Mouse (Mus musculus): ENCODE measurements around the gene Tead1. TPM values are rescaled to one million over a fixed set of nuclear protein-coding genes. Genes with fewer than 3 reads are reported as not detected.

The Tead1 gene
- polyA plus RNA-seq, 1 experiment from 2014 or later = 14.9 TPM

DNA sequence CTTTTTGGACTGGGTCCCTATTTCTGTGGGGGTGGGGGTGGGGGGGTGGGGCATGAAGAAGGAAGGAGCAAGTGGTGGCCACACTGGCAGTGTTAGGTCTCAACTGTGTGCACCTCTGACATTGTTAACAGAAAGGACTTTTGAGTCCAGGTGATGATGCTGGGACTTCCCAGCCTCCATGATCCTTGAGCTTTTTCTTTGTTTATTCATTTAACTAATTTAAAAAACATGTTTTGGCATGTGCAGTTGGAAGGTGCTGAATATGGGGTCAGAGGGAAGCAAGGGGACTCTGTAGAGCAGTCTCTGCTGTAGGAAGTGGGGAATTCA, 149.5 kb downstream of the Tead1 start:
- peak overlapping the region; percentile 83 for H3K27ac ChIP-seq

DNA sequence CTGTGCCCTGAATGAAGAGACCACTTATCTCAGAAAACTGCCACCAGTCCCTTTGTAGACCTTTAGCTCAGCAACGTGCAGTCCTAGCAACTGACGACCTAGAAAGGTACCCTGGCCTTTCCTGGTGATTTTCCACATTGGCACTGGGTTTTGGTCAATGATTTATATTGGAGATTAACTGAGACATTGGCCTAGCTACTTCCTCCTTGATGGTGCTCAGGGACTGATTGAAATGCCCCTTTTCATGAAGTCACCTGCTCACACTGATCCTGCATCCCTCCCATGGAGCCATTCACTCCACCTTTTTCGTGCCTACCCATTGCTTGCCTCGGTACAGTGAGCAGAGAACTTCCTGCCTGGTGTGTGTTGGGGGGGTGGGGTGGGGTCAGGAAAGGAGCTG, 151.8 kb downstream of the Tead1 start:
- peak; percentile 65 for ATAC-seq (replicated peaks; ENCODE audit: low FRiP score, low read depth)
- peak overlapping the region; percentile 75 for H3K27ac ChIP-seq
- 57% methylated on average over 4 of the region's 4 CpGs for WGBS

More for the DNA sequence above, 149.5 kb downstream of the Tead1 start:
- peaks cover 48% of the 10 kb centered on the region for H3K4me1 ChIP-seq (replicated peaks; ENCODE audit: insufficient read depth, low read length)
- H3K27me3 ChIP-seq (ENCODE audit: insufficient read depth, low read length) = no peaks in the 10 kb centered on the region
- no peaks in the 10 kb centered on the region for H3K9me3 ChIP-seq (replicated peaks; ENCODE audit: low read length)
- ATAC-seq (replicated peaks; ENCODE audit: low FRiP score, low read depth) (peak; percentile 16; the same call in 1 of the 2 replicates), DNase-seq (ENCODE audit: low spot score) (no peak)
- H3K36me3 ChIP-seq (ENCODE audit: insufficient read depth, low read length) = no peaks in the 10 kb centered on the region
- no peak overlapping the region for H3K9ac ChIP-seq (ENCODE audit: low read depth, low read length)
- no peak for TF ChIP-seq CTCF (IDR thresholded peaks at IDR 0.05; ENCODE audit: low read depth)
- no peak overlapping the region for H3K4me2 ChIP-seq (ENCODE audit: low read length)
- no peak overlapping the region for H3K4me3 ChIP-seq (replicated peaks; ENCODE audit: low read depth, low read length)

DNA sequence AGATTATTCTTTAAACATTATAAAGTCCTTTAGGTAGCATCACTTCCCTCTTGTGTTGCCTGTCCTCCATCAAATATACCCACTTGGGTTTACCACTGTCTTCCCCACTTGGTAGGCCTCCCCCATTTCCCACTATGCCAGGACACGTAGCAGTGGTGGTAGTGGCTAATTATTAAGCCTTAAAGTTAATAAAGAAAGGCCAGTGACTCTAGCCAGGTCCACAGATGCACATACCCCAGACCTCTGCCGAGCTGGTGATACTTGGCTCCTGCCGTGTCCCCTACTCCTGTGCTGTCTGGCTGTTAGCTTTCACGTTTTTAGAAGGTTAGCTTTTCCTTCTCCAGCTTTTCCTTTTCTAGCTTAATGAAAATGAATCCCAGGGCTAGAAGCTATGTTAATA, 152.3 kb downstream of the Tead1 start:
- peaks cover 33% of the 10 kb centered on the region for H3K4me1 ChIP-seq (replicated peaks; ENCODE audit: insufficient read depth, low read length)
- H3K9ac ChIP-seq (ENCODE audit: low read depth, low read length) = no peak overlapping the region
- peak overlapping the region; percentile 2; the same call in 1 of the 2 replicates for H3K4me2 ChIP-seq (ENCODE audit: low read length)
- TF ChIP-seq CTCF (IDR thresholded peaks at IDR 0.05; ENCODE audit: low read depth) = no peak
- no peaks in the 10 kb centered on the region for H3K27me3 ChIP-seq (ENCODE audit: insufficient read depth, low read length)
- peak overlapping the region; percentile 75 for H3K27ac ChIP-seq
- DNase-seq (ENCODE audit: low spot score) (no peak), ATAC-seq (replicated peaks; ENCODE audit: low FRiP score, low read depth) (peak; percentile 83)
- H3K4me3 ChIP-seq (replicated peaks; ENCODE audit: low read depth, low read length) = no peak overlapping the region
- no peaks in the 10 kb centered on the region for H3K36me3 ChIP-seq (ENCODE audit: insufficient read depth, low read length)
- no peaks in the 10 kb centered on the region for H3K9me3 ChIP-seq (replicated peaks; ENCODE audit: low read length)
- 47% methylated on average over 4 of the region's 4 CpGs for WGBS

More for the DNA sequence above, 151.8 kb downstream of the Tead1 start:
- no peaks in the 10 kb centered on the region for H3K9me3 ChIP-seq (replicated peaks; ENCODE audit: low read length)
- H3K4me2 ChIP-seq (ENCODE audit: low read length) = no peak overlapping the region
- no peak overlapping the region for H3K9ac ChIP-seq (ENCODE audit: low read depth, low read length)
- no peak for TF ChIP-seq CTCF (IDR thresholded peaks at IDR 0.05; ENCODE audit: low read depth)
- no peak for DNase-seq (ENCODE audit: low spot score)
- peaks cover 38% of the 10 kb centered on the region for H3K4me1 ChIP-seq (replicated peaks; ENCODE audit: insufficient read depth, low read length)
- H3K36me3 ChIP-seq (ENCODE audit: insufficient read depth, low read length) = no peaks in the 10 kb centered on the region
- H3K27me3 ChIP-seq (ENCODE audit: insufficient read depth, low read length) = no peaks in the 10 kb centered on the region
- no peak overlapping the region for H3K4me3 ChIP-seq (replicated peaks; ENCODE audit: low read depth, low read length)

DNA sequence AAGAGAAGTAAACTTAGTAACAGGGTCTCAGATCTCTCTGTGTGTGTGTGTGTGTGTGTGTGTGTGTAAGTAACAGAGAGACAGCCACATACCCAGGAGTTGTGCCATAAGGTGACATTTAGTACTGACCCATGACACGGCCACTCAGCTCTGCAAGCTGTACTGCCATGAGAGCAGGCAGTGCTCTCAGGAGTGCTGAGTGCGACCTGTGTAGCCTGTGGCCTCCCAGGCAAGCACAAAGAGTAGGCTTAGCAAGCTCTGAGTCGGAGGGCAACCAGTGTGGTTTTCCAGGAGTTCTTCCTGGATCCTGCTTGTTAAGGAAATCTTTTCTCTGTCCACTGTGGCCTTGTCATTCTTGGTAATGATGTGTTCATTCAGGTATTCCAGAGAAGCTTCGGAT, 154.0 kb downstream of the Tead1 start:
- WGBS = 60% methylated on average over 4 of the region's 4 CpGs
- Histone ChIP-seq H3K36me3 (ENCODE audit: insufficient read depth, low read length) (no peaks in the 10 kb centered on the region), H3K9me3 (replicated peaks; ENCODE audit: low read length) (no peaks in the 10 kb centered on the region), H3K27me3 (ENCODE audit: insufficient read depth, low read length) (no peaks in the 10 kb centered on the region), H3K4me2 (ENCODE audit: low read length) (no peak overlapping the region), H3K27ac (peak overlapping the region; percentile 75), H3K4me3 (replicated peaks; ENCODE audit: low read depth, low read length) (no peak overlapping the region), H3K4me1 (replicated peaks; ENCODE audit: insufficient read depth, low read length) (peaks cover 17% of the 10 kb centered on the region; the same call in 1 of the 2 replicates), H3K9ac (ENCODE audit: low read depth, low read length) (no peak overlapping the region)
- DNase-seq (ENCODE audit: low spot score) (no peak), ATAC-seq (replicated peaks; ENCODE audit: low FRiP score, low read depth) (no peak)
- TF ChIP-seq CTCF (IDR thresholded peaks at IDR 0.05; ENCODE audit: low read depth) = no peak

DNA sequence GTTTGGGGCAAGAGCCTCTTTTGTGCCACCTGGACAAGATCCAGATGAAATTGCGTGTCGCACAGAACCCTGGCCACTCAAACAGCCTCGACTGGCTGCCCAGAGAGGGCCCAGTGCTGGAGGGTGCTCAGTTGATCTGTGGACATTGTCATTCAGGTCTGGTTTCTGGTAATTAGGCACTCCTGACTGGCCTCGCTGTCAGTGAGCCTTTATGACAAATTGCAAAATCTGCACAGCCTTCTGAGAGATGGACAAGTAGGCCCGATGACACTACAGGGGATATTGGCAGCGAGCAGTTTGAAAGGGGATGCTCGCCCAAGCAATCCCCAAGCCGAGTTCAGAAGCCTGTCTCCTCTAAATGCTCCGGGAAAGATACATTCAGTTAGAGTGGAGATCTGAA, 157.0 kb downstream of the Tead1 start:
- Histone ChIP-seq H3K27ac (no peak overlapping the region), H3K9me3 (replicated peaks; ENCODE audit: low read length) (no peaks in the 10 kb centered on the region), H3K4me3 (replicated peaks; ENCODE audit: low read depth, low read length) (no peak overlapping the region), H3K36me3 (ENCODE audit: insufficient read depth, low read length) (0 out of 2 replicates have a peak, but pooled peaks cover 6% of the 10 kb centered on the region), H3K4me2 (ENCODE audit: low read length) (no peak overlapping the region), H3K9ac (ENCODE audit: low read depth, low read length) (no peak overlapping the region), H3K4me1 (replicated peaks; ENCODE audit: insufficient read depth, low read length) (peaks cover 15% of the 10 kb centered on the region; the same call in 1 of the 2 replicates), H3K27me3 (ENCODE audit: insufficient read depth, low read length) (no peaks in the 10 kb centered on the region)
- no peak for TF ChIP-seq CTCF (IDR thresholded peaks at IDR 0.05; ENCODE audit: low read depth)
- ATAC-seq (replicated peaks; ENCODE audit: low FRiP score, low read depth) = no peak
- DNase-seq (ENCODE audit: low spot score) = no peak
- WGBS = 87% methylated on average over 9 of the region's 9 CpGs

DNA sequence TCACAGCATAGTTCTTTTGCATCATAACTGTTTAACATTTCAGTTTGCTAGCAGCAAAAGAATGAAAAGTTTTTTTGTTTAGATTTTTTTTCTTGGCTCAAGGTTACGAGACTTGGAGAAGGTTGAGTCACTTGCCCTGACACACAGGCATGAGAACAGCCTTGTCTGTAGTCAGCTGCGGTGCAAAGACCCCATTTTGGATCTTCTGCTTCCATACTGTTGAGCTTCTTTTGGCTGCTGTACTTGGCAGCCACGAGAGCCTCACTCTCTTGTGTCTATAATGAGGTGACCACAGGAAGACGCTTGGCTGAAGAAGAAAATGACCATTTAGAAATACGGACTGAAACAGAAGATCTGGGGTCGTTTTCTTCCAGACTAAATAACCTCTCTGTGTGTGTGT, 159.0 kb downstream of the Tead1 start:
- no peak for TF ChIP-seq CTCF (IDR thresholded peaks at IDR 0.05; ENCODE audit: low read depth)
- Histone ChIP-seq H3K36me3 (ENCODE audit: insufficient read depth, low read length) (0 out of 2 replicates have a peak, but pooled peaks cover 6% of the 10 kb centered on the region), H3K4me2 (ENCODE audit: low read length) (no peak overlapping the region), H3K9ac (ENCODE audit: low read depth, low read length) (no peak overlapping the region), H3K27ac (no peak overlapping the region), H3K4me1 (replicated peaks; ENCODE audit: insufficient read depth, low read length) (peaks cover 6% of the 10 kb centered on the region), H3K4me3 (replicated peaks; ENCODE audit: low read depth, low read length) (no peak overlapping the region), H3K27me3 (ENCODE audit: insufficient read depth, low read length) (no peaks in the 10 kb centered on the region), H3K9me3 (replicated peaks; ENCODE audit: low read length) (no peaks in the 10 kb centered on the region)
- 83% methylated on average over 6 of the region's 6 CpGs for WGBS
- no peak for DNase-seq (ENCODE audit: low spot score)
- ATAC-seq (replicated peaks; ENCODE audit: low FRiP score, low read depth) = no peak

DNA sequence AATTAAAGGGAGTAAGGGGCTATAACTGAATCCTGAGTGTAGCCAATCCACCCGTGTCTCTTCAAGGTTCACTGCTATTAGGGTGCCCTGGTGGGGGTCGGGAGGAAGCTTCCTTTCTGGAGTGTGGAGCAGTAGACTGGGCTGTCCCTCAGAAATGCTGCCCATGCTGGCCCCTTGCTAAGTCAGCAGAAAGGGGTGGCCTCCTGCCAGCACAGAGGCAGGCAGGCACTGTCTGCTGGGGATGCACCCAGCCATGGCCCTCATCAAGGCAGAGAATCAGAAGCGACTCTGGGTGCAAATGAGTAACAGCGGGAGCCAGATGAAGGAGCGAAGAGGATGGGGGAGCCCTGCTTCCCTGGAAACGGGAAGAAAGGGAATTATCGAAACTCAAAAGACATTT, 161.2 kb downstream of the Tead1 start:
- Histone ChIP-seq H3K4me3 (replicated peaks; ENCODE audit: low read depth, low read length) (no peak overlapping the region), H3K9ac (ENCODE audit: low read depth, low read length) (no peak overlapping the region), H3K27me3 (ENCODE audit: insufficient read depth, low read length) (no peaks in the 10 kb centered on the region), H3K4me1 (replicated peaks; ENCODE audit: insufficient read depth, low read length) (no peaks in the 10 kb centered on the region; the same call in none of the 2 replicates), H3K4me2 (ENCODE audit: low read length) (no peak overlapping the region), H3K36me3 (ENCODE audit: insufficient read depth, low read length) (0 out of 2 replicates have a peak, but pooled peaks cover 6% of the 10 kb centered on the region), H3K9me3 (replicated peaks; ENCODE audit: low read length) (no peaks in the 10 kb centered on the region), H3K27ac (no peak overlapping the region)
- TF ChIP-seq CTCF (IDR thresholded peaks at IDR 0.05; ENCODE audit: low read depth) = no peak
- DNase-seq (ENCODE audit: low spot score) (no peak), ATAC-seq (replicated peaks; ENCODE audit: low FRiP score, low read depth) (no peak)
- 48% methylated on average over 7 of the region's 7 CpGs for WGBS
